Mouse (Mus musculus) liver, adult 2 months (tissue): ENCODE measurements around the gene Fads1. TPM values are rescaled to one million over a fixed set of nuclear protein-coding genes. Genes with fewer than 3 reads are reported as not detected.

Experiments used
- DNase-seq: peaks from one replicate; pipeline ENCODE4 v3.0.0-alpha.2; 2011; ENCODE audit warnings: low read depth, low spot score; ENCODE audit errors: extremely low read depth
- H3K27ac ChIP-seq: fragments of 200-500 bp; replicated peaks from 2 replicates; pipeline ENCODE4 v1.5.1; 2012; ENCODE audit warnings: low read depth, mild to moderate bottlenecking, control low read depth, inconsistent platforms, low read length; ENCODE audit not compliant: insufficient read depth
- H3K27me3 ChIP-seq: fragments of 200-500 bp; 2 replicates; pipeline ENCODE4 v1.6.1; 2012; ENCODE audit warnings: mild to moderate bottlenecking, moderate library complexity, low read length, inconsistent platforms; ENCODE audit not compliant: control insufficient read depth, insufficient read depth
- H3K36me3 ChIP-seq: fragments of 200-500 bp; 2 replicates; pipeline ENCODE4 v1.6.1; 2012; ENCODE audit warnings: low read length, inconsistent platforms; ENCODE audit not compliant: control insufficient read depth, insufficient read depth
- H3K4me1 ChIP-seq: fragments of 200-500 bp; 2 replicates; pipeline ENCODE4 v1.6.1; 2011; ENCODE audit warnings: low read length; ENCODE audit not compliant: control insufficient read depth, insufficient read depth
- H3K4me3 ChIP-seq: fragments of 200-500 bp; 2 replicates; pipeline ENCODE4 v1.5.1; 2011; ENCODE audit warnings: low read depth, mild to moderate bottlenecking, control low read depth, low read length, moderate library complexity; ENCODE audit not compliant: insufficient read depth
- H3K79me2 ChIP-seq: fragments of 200-500 bp; 2 replicates; pipeline ENCODE4 v1.6.1; 2012; ENCODE audit warnings: inconsistent platforms, mild to moderate bottlenecking, low read length, moderate library complexity; ENCODE audit not compliant: control insufficient read depth, insufficient read depth
- H3K9ac ChIP-seq: fragments of 200-500 bp; 2 replicates; pipeline ENCODE4 v1.6.1; 2012; ENCODE audit warnings: low read depth, mild to moderate bottlenecking, control low read depth, inconsistent platforms, low read length
- CTCF ChIP-seq: fragments of 200-500 bp; IDR thresholded peaks from 2 replicates; pipeline ENCODE4 v1.5.1; 2011; ENCODE audit warnings: low read depth, low read length, control low read depth
- POLR2A ChIP-seq: fragments of 200-500 bp; IDR thresholded peaks from 2 replicates; pipeline ENCODE4 v1.6.1; 2011; ENCODE audit warnings: low read length, control low read depth; ENCODE audit not compliant: insufficient read depth; ENCODE audit errors: extremely low read depth
- WGBS: fragments of 180-500 bp; shearing (Covaris S2); methylation state at CpG from one replicate; pipeline ENCODE4 v1.1.7; 2018; 5-methylcytosine and 5-hydroxymethylcytosine counted together
- polyA plus RNA-seq: library from polyadenylated mRNA; depleted of rRNA; stranded (reverse); fragments of >200 nt; gene quantifications from 2 replicates; pipeline ENCODE4 v1.2.3, GENCODE M21; 2012
- total RNA-seq: library from RNA; depleted of rRNA; stranded (reverse); fragments of >200 nt; gene quantifications from 2 replicates; pipeline ENCODE4 v1.2.3, GENCODE M21; 2014

The Fads1 gene
- total and polyA plus RNA-seq, 2 experiments: 238 to 352 TPM

GRCm38 (mm10) chr19:10225767-10226166 lies 43.1 kb downstream of the Fads1 start:
- peak overlapping the region; percentile 44 for H3K27ac ChIP-seq
- TF ChIP-seq CTCF: no peak
- TF ChIP-seq POLR2A: no peak
- WGBS: 23% methylated on average over 4 of the region's 4 CpGs
- no peaks in the 10 kb centered on the region for H3K27me3 ChIP-seq
- H3K36me3 ChIP-seq: no peaks in the 10 kb centered on the region
- H3K79me2 ChIP-seq: no peaks in the 10 kb centered on the region
- H3K4me1 ChIP-seq: peaks cover 5% of the 10 kb centered on the region
- no peak overlapping the region for H3K9ac ChIP-seq
- peak; percentile 83 for DNase-seq
- no peak overlapping the region for H3K4me3 ChIP-seq

- no peak overlapping the region for H3K9ac ChIP-seq
- no peak for DNase-seq
- TF ChIP-seq POLR2A (no peak), CTCF (no peak)
- no peaks in the 10 kb centered on the region for H3K36me3 ChIP-seq
- no peak overlapping the region for H3K4me3 ChIP-seq
- peaks cover 19% of the 10 kb centered on the region for H3K79me2 ChIP-seq
- no peaks in the 10 kb centered on the region for H3K27me3 ChIP-seq
- 84% methylated on average over 7 of the region's 7 CpGs for WGBS
- peaks cover 15% of the 10 kb centered on the region for H3K4me1 ChIP-seq
- H3K27ac ChIP-seq: no peak overlapping the region
These were observed 48.3 kb downstream of the Fads1 start for GRCm38 (mm10) chr19:10231016-10231415.

GRCm38 (mm10) chr19:10231871-10232270 lies 49.2 kb downstream of the Fads1 start:
- H3K36me3 ChIP-seq: no peaks in the 10 kb centered on the region
- H3K4me1 ChIP-seq: peaks cover 18% of the 10 kb centered on the region
- H3K4me3 ChIP-seq: no peak overlapping the region
- H3K27ac ChIP-seq: no peak overlapping the region
- H3K9ac ChIP-seq: no peak overlapping the region
- no peaks in the 10 kb centered on the region for H3K27me3 ChIP-seq
- 60% methylated on average over 5 of the region's 5 CpGs for WGBS
- TF ChIP-seq POLR2A: no peak
- no peak for TF ChIP-seq CTCF
- no peak for DNase-seq
- peaks cover 19% of the 10 kb centered on the region for H3K79me2 ChIP-seq

- no peak for TF ChIP-seq POLR2A
- no peak for TF ChIP-seq CTCF
- WGBS: 77% methylated on average over 9 of the region's 9 CpGs
These were observed 49.8 kb downstream of the Fads1 start for GRCm38 (mm10) chr19:10232327-10233017.

GRCm38 (mm10) chr19:10235784-10236565 lies 53.3 kb downstream of the Fads1 start:
- DNase-seq: peak; percentile 93
- H3K79me2 ChIP-seq: peaks cover 37% of the 10 kb centered on the region
- 21% methylated on average over 9 of the region's 9 CpGs for WGBS
- TF ChIP-seq POLR2A: no peak
- no peak for TF ChIP-seq CTCF
- peak overlapping the region; percentile 93 for H3K27ac ChIP-seq
- H3K9ac ChIP-seq: peak overlapping the region; percentile 32
- peaks cover 31% of the 10 kb centered on the region for H3K4me1 ChIP-seq
- H3K4me3 ChIP-seq: peak overlapping the region; percentile 5; the same call in 1 of the 2 replicates
- no peaks in the 10 kb centered on the region for H3K36me3 ChIP-seq
- H3K27me3 ChIP-seq: no peaks in the 10 kb centered on the region

More at GRCm38 (mm10) chr19:10232327-10233017, 49.8 kb downstream of the Fads1 start:
- H3K4me3 ChIP-seq: no peak overlapping the region
- no peaks in the 10 kb centered on the region for H3K36me3 ChIP-seq
- no peak overlapping the region for H3K27ac ChIP-seq
- H3K79me2 ChIP-seq: peaks cover 19% of the 10 kb centered on the region
- no peak for DNase-seq
- peaks cover 18% of the 10 kb centered on the region for H3K4me1 ChIP-seq
- no peaks in the 10 kb centered on the region for H3K27me3 ChIP-seq
- H3K9ac ChIP-seq: no peak overlapping the region

- DNase-seq: no peak
- peaks cover 31% of the 10 kb centered on the region for H3K4me1 ChIP-seq
- no peaks in the 10 kb centered on the region for H3K36me3 ChIP-seq
- no peaks in the 10 kb centered on the region for H3K27me3 ChIP-seq
- WGBS: 57% methylated on average over 3 of the region's 3 CpGs
- no peak overlapping the region for H3K27ac ChIP-seq
- H3K9ac ChIP-seq: no peak overlapping the region
- no peak overlapping the region for H3K4me3 ChIP-seq
- TF ChIP-seq CTCF (no peak), POLR2A (no peak)
- peaks cover 29% of the 10 kb centered on the region; the same call in 1 of the 2 replicates for H3K79me2 ChIP-seq
These were observed 55.8 kb downstream of the Fads1 start for GRCm38 (mm10) chr19:10238477-10238876.
